Mouse (Mus musculus) embryonic facial prominence, embryonic 10.5 days (tissue): Measurements from ENCODE around the gene Lrrc4c. TPM values are rescaled to one million over a fixed set of nuclear protein-coding genes. Genes with fewer than 3 reads are reported as not detected.

ENCODE experiments used
- DNase-seq: peaks from one replicate; pipeline ENCODE4 v3.0.0-alpha.2; 2017; ENCODE audit warnings: low spot score
- H3K27ac ChIP-seq: fragments of 300-500 bp; sonication (generic); replicated peaks from 2 replicates; pipeline ENCODE4 v1.5.1; 2016; ENCODE audit warnings: mild to moderate bottlenecking
- H3K27me3 ChIP-seq: fragments of 300-500 bp; sonication (generic); replicated peaks from 2 replicates; pipeline ENCODE4 v1.6.1; 2016; ENCODE audit warnings: low read depth, mild to moderate bottlenecking; ENCODE audit not compliant: poor library complexity, severe bottlenecking
- H3K36me3 ChIP-seq: fragments of 300-500 bp; sonication (generic); replicated peaks from 2 replicates; pipeline ENCODE4 v1.6.1; 2016; ENCODE audit warnings: mild to moderate bottlenecking, moderate library complexity
- H3K4me1 ChIP-seq: fragments of 300-500 bp; sonication (generic); 2 replicates; pipeline ENCODE4 v1.6.1; 2016
- H3K4me3 ChIP-seq: fragments of 300-500 bp; sonication (generic); 2 replicates; pipeline ENCODE4 v1.5.1; 2016; ENCODE audit warnings: mild to moderate bottlenecking, moderate library complexity
- H3K9me3 ChIP-seq: fragments of 300-500 bp; sonication (generic); 2 replicates; pipeline ENCODE4 v1.6.1; 2016; ENCODE audit warnings: mild to moderate bottlenecking
- WGBS: fragments of 180-500 bp; shearing (Covaris S2); methylation state at CpG from one replicate; pipeline ENCODE4 v1.1.7; 2016; 5-methylcytosine and 5-hydroxymethylcytosine counted together
- polyA plus RNA-seq: library from polyadenylated mRNA; unstranded; fragments of >200 nt; fragmentation: Nextera tagmentation; extraction: Ambion mirVana; gene quantifications from 2 replicates; pipeline ENCODE4 v1.2.1, GENCODE M21; 2016

The Lrrc4c gene
- 0.69 and 0.88 TPM in 2 replicates for polyA plus RNA-seq

GRCm38 (mm10) chr2:96317387-96318299 lies at the start of gene Lrrc4c:
Lrrc4c (plus strand) TSS chr2:96318169.
- WGBS: 8% methylated on average over 18 of the region's 18 CpGs
- peaks cover 7% of the 10 kb centered on the region for H3K27me3 ChIP-seq
- H3K36me3 ChIP-seq: no peaks in the 10 kb centered on the region
- DNase-seq: peak; percentile 30
- H3K4me3 ChIP-seq: peak within 1 kb of the TSS; percentile 50
- H3K9me3 ChIP-seq: no peaks in the 10 kb centered on the region
- no peak within 1 kb of the TSS for H3K27ac ChIP-seq
- peaks cover 15% of the 10 kb centered on the region for H3K4me1 ChIP-seq

GRCm38 (mm10) chr2:96275061-96275460 lies 42.9 kb upstream of the Lrrc4c start:
- Histone ChIP-seq H3K36me3 (no peaks in the 10 kb centered on the region), H3K4me1 (no peaks in the 10 kb centered on the region), H3K27ac (no peak overlapping the region), H3K27me3 (no peaks in the 10 kb centered on the region), H3K4me3 (no peak overlapping the region), H3K9me3 (no peaks in the 10 kb centered on the region)
- DNase-seq: no peak
- WGBS: 86% methylated on average over 1 of the region's 1 CpGs

DNA sequence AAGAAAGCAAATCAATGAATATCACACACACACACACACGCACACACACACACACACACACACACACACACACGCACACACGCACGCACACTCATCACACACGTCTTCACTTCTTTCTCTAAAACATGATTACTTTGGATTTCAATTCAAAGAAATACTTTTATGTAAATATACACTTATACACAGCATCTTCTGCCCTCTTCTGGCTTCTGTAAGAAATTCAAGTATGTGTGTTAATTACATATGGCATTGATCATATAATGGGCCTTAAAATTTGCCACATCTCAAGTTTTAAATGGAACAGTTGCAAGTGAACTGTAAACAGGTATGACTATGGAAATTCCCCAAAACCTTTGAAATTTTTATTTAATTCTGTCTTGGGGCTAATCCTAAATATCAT lies 35.0 kb upstream of the Lrrc4c start:
- no peak overlapping the region for H3K27ac ChIP-seq
- no peaks in the 10 kb centered on the region for H3K27me3 ChIP-seq
- H3K4me1 ChIP-seq: no peaks in the 10 kb centered on the region
- no peaks in the 10 kb centered on the region for H3K9me3 ChIP-seq
- no peaks in the 10 kb centered on the region for H3K36me3 ChIP-seq
- no peak overlapping the region for H3K4me3 ChIP-seq
- no peak for DNase-seq
- 88% methylated on average over 5 of the region's 5 CpGs for WGBS

- 85% methylated on average over 4 of the region's 4 CpGs for WGBS
- Histone ChIP-seq H3K36me3 (no peaks in the 10 kb centered on the region), H3K4me1 (no peaks in the 10 kb centered on the region), H3K27ac (no peak overlapping the region), H3K4me3 (no peak overlapping the region), H3K27me3 (no peaks in the 10 kb centered on the region), H3K9me3 (no peaks in the 10 kb centered on the region)
- DNase-seq: no peak
Observed at GRCm38 (mm10) chr2:96287512-96287911, 30.5 kb upstream of the Lrrc4c start.

- no peak overlapping the region for H3K4me3 ChIP-seq
- DNase-seq: no peak
- 77% methylated on average over 1 of the region's 1 CpGs for WGBS
Observed at GRCm38 (mm10) chr2:96290541-96290940, 27.4 kb upstream of the Lrrc4c start.

GRCm38 (mm10) chr2:96315034-96315433 lies 2.9 kb upstream of the Lrrc4c start:
- no peak overlapping the region for H3K4me3 ChIP-seq
- no peak for DNase-seq
- H3K27me3 ChIP-seq: peaks cover 7% of the 10 kb centered on the region
- H3K4me1 ChIP-seq: peaks cover 15% of the 10 kb centered on the region
- H3K27ac ChIP-seq: no peak overlapping the region
- no peaks in the 10 kb centered on the region for H3K9me3 ChIP-seq
- WGBS: 8% methylated on average over 5 of the region's 5 CpGs
- H3K36me3 ChIP-seq: no peaks in the 10 kb centered on the region

More at GRCm38 (mm10) chr2:96290541-96290940, 27.4 kb upstream of the Lrrc4c start:
- Histone ChIP-seq H3K9me3 (no peaks in the 10 kb centered on the region), H3K27me3 (no peaks in the 10 kb centered on the region), H3K27ac (no peak overlapping the region), H3K4me1 (no peaks in the 10 kb centered on the region), H3K36me3 (no peaks in the 10 kb centered on the region)

- WGBS: 33% methylated on average over 1 of the region's 1 CpGs
- Histone ChIP-seq H3K9me3 (no peaks in the 10 kb centered on the region), H3K27ac (no peak overlapping the region), H3K27me3 (peaks cover 7% of the 10 kb centered on the region), H3K36me3 (no peaks in the 10 kb centered on the region), H3K4me3 (no peak overlapping the region), H3K4me1 (peaks cover 15% of the 10 kb centered on the region)
- no peak for DNase-seq
Observed at GRCm38 (mm10) chr2:96316531-96316930, 1.4 kb upstream of the Lrrc4c start.

GRCm38 (mm10) chr2:96318556-96318955 lies 587 bp downstream of the Lrrc4c start:
- H3K9me3 ChIP-seq: no peaks in the 10 kb centered on the region
- 11% methylated on average over 7 of the region's 7 CpGs for WGBS
- H3K27ac ChIP-seq: no peak overlapping the region
- H3K4me1 ChIP-seq: peaks cover 15% of the 10 kb centered on the region
- DNase-seq: no peak
- H3K36me3 ChIP-seq: no peaks in the 10 kb centered on the region
- peak overlapping the region; percentile 50 for H3K4me3 ChIP-seq
- peaks cover 7% of the 10 kb centered on the region for H3K27me3 ChIP-seq

- no peak for DNase-seq
- peak overlapping the region; percentile 17; the same call in 1 of the 2 replicates for H3K4me3 ChIP-seq
- peaks cover 15% of the 10 kb centered on the region for H3K4me1 ChIP-seq
- WGBS: 5% methylated on average over 8 of the region's 8 CpGs
- peaks cover 7% of the 10 kb centered on the region for H3K27me3 ChIP-seq
- H3K9me3 ChIP-seq: no peaks in the 10 kb centered on the region
- H3K36me3 ChIP-seq: no peaks in the 10 kb centered on the region
- H3K27ac ChIP-seq: no peak overlapping the region
Observed at GRCm38 (mm10) chr2:96319201-96319600, 1.2 kb downstream of the Lrrc4c start.

GRCm38 (mm10) chr2:96319649-96320048 lies 1.7 kb downstream of the Lrrc4c start:
- H3K4me1 ChIP-seq: peaks cover 15% of the 10 kb centered on the region
- H3K4me3 ChIP-seq: no peak overlapping the region
- no peak overlapping the region for H3K27ac ChIP-seq
- peaks cover 7% of the 10 kb centered on the region for H3K27me3 ChIP-seq
- no peak for DNase-seq
- H3K9me3 ChIP-seq: no peaks in the 10 kb centered on the region
- H3K36me3 ChIP-seq: no peaks in the 10 kb centered on the region
- 46% methylated on average over 6 of the region's 6 CpGs for WGBS

- Histone ChIP-seq H3K9me3 (no peaks in the 10 kb centered on the region), H3K27me3 (no peaks in the 10 kb centered on the region), H3K36me3 (no peaks in the 10 kb centered on the region), H3K4me1 (no peaks in the 10 kb centered on the region), H3K4me3 (no peak overlapping the region), H3K27ac (no peak overlapping the region)
- WGBS: 61% methylated on average over 3 of the region's 3 CpGs
- no peak for DNase-seq
Observed at GRCm38 (mm10) chr2:96334652-96335051, 16.7 kb downstream of the Lrrc4c start.

- Histone ChIP-seq H3K9me3 (no peaks in the 10 kb centered on the region), H3K36me3 (no peaks in the 10 kb centered on the region), H3K4me1 (no peaks in the 10 kb centered on the region), H3K27me3 (no peaks in the 10 kb centered on the region), H3K4me3 (no peak overlapping the region), H3K27ac (no peak overlapping the region)
- DNase-seq: no peak
- 60% methylated on average over 1 of the region's 1 CpGs for WGBS
Observed at GRCm38 (mm10) chr2:96337354-96337753, 19.4 kb downstream of the Lrrc4c start.

GRCm38 (mm10) chr2:96401186-96401811 lies 83.3 kb downstream of the Lrrc4c start:
- 89% methylated on average over 1 of the region's 1 CpGs for WGBS
- Histone ChIP-seq H3K27me3 (no peaks in the 10 kb centered on the region), H3K4me1 (no peaks in the 10 kb centered on the region), H3K4me3 (no peak overlapping the region), H3K36me3 (no peaks in the 10 kb centered on the region), H3K27ac (no peak overlapping the region), H3K9me3 (no peaks in the 10 kb centered on the region)
- no peak for DNase-seq
